Mouse (Mus musculus) hindbrain, postnatal 0 days (tissue): Measurements from ENCODE around the gene Specc1. TPM values are rescaled to one million over a fixed set of nuclear protein-coding genes. Genes with fewer than 3 reads are reported as not detected.
A peak's percentile ranks its signal among the peaks of the same experiment; 100 is the strongest.

Experiments used
- ATAC-seq: fragments of 200-750 bp; cut with Nextera tagmentation; 2 replicates; pipeline ENCODE4 v1.8.0; 2017; ENCODE audit warnings: mild to moderate bottlenecking, moderate TSS enrichment, moderate library complexity
- DNase-seq: peaks from one replicate; pipeline ENCODE4 v3.0.0-alpha.2; 2015; ENCODE audit warnings: low spot score
- H3K27ac ChIP-seq: fragments of 300-500 bp; sonication (generic); 2 replicates; pipeline ENCODE4 v1.5.1; 2014; ENCODE audit warnings: mild to moderate bottlenecking
- H3K27me3 ChIP-seq: fragments of 300-500 bp; sonication (generic); 2 replicates; pipeline ENCODE4 v1.6.1; 2014; ENCODE audit warnings: low read length, mixed read lengths; ENCODE audit not compliant: insufficient read depth
- H3K36me3 ChIP-seq: fragments of 300-500 bp; sonication (generic); 2 replicates; pipeline ENCODE4 v1.6.1; 2014; ENCODE audit warnings: low read length, mixed read lengths; ENCODE audit not compliant: insufficient read depth
- H3K4me1 ChIP-seq: fragments of 300-500 bp; sonication (generic); 2 replicates; pipeline ENCODE4 v1.6.1; 2014; ENCODE audit warnings: antibody characterized with exemption, low read length, mixed read lengths; ENCODE audit not compliant: insufficient read depth
- H3K4me2 ChIP-seq: fragments of 300-500 bp; sonication (generic); 2 replicates; pipeline ENCODE4 v1.6.1; 2014; ENCODE audit warnings: low read depth, mild to moderate bottlenecking, low read length, moderate library complexity, mixed read lengths
- H3K4me3 ChIP-seq: fragments of 300-500 bp; sonication (generic); 2 replicates; pipeline ENCODE4 v1.5.1; 2014; ENCODE audit warnings: low read length
- H3K9ac ChIP-seq: fragments of 300-500 bp; sonication (generic); replicated peaks from 2 replicates; pipeline ENCODE4 v1.6.1; 2014; ENCODE audit warnings: mild to moderate bottlenecking, low read length, moderate library complexity, mixed read lengths
- H3K9me3 ChIP-seq: fragments of 300-500 bp; sonication (generic); 2 replicates; pipeline ENCODE4 v1.6.1; 2016; ENCODE audit warnings: low read length, mixed read lengths
- CTCF ChIP-seq: IDR thresholded peaks from 2 replicates; pipeline ENCODE4 v1.5.1; 2016; ENCODE audit warnings: antibody characterized with exemption, control low read depth, low read depth
- WGBS: fragments of 180-500 bp; shearing (Covaris S2); extraction: QIAGEN DNeasy Blood & Tissue Kit; methylation state at CpG from one replicate; pipeline ENCODE4 v1.1.7; 2014; 5-methylcytosine and 5-hydroxymethylcytosine counted together
- polyA plus RNA-seq: library from polyadenylated mRNA; unstranded; fragments of >200 nt; fragmentation: Nextera tagmentation; extraction: Ambion mirVana; gene quantifications from 2 replicates; pipeline ENCODE4 v1.2.1, GENCODE M21; 2015
- total RNA-seq: library from RNA; depleted of rRNA; stranded (reverse); fragments of >200 nt; gene quantifications from 2 replicates; pipeline ENCODE4 v1.2.3, GENCODE M21; 2014

The Specc1 gene
- total and polyA plus RNA-seq, 2 experiments from 2014 or later, result 20.7 to 34.0 TPM

DNA sequence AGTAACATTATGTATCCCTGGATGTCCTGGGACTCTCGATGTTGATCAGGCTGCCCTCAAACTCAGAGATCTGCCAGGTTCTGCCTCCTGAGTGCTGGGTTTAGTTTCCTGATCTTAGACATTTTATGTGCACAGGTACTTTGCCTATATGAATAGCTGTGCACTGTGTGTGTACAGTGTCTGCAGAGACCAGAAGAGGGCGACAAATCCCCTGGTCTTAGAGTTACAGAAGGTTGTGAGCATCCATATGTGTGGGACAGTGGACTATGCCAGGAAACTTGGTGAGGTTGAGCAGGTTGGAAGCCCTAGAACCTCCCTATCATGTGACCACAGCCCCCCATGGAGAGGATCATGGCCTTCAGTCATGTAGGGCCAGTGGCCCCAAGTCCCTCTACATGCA, 24.7 kb downstream of the Specc1 start:
- 74% methylated on average over 2 of the region's 2 CpGs for WGBS
- TF ChIP-seq CTCF, result peak; percentile 21; the same call in 1 of the 2 replicates
- Histone ChIP-seq H3K4me2 (no peak overlapping the region), H3K9me3 (no peaks in the 10 kb centered on the region), H3K36me3 (no peaks in the 10 kb centered on the region), H3K4me3 (no peak overlapping the region), H3K4me1 (no peaks in the 10 kb centered on the region), H3K27me3 (no peaks in the 10 kb centered on the region), H3K27ac (no peak overlapping the region), H3K9ac (no peak overlapping the region)
- ATAC-seq (no peak), DNase-seq (no peak)

DNA sequence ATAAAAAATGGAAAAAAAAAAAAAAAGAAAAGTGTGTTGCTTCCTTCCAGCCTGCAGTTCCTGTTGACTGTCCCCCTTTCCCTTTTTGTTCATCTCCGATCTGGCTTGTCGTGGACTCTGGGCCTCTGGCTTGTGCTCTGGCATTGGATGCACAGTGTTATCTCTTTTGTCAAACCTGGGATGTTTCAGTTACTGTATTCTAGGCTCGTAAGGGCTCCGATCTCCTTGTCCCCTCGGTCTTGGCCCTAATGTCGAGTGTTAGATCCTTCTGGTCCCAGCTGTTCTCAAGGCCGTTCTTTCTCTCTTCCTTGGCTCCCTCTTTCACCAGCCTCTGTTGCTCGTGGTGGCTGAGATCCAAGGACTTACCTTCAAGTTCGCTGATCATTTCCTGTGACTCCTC, 26.3 kb downstream of the Specc1 start:
- 84% methylated on average over 9 of the region's 9 CpGs for WGBS
- no peak for TF ChIP-seq CTCF
- no peaks in the 10 kb centered on the region for H3K4me1 ChIP-seq
- no peak for DNase-seq
- H3K4me2 ChIP-seq, result no peak overlapping the region
- H3K36me3 ChIP-seq, result no peaks in the 10 kb centered on the region
- no peaks in the 10 kb centered on the region for H3K9me3 ChIP-seq
- no peak overlapping the region for H3K4me3 ChIP-seq
- H3K9ac ChIP-seq, result no peak overlapping the region
- no peaks in the 10 kb centered on the region for H3K27me3 ChIP-seq
- no peak overlapping the region for H3K27ac ChIP-seq
- no peak for ATAC-seq

DNA sequence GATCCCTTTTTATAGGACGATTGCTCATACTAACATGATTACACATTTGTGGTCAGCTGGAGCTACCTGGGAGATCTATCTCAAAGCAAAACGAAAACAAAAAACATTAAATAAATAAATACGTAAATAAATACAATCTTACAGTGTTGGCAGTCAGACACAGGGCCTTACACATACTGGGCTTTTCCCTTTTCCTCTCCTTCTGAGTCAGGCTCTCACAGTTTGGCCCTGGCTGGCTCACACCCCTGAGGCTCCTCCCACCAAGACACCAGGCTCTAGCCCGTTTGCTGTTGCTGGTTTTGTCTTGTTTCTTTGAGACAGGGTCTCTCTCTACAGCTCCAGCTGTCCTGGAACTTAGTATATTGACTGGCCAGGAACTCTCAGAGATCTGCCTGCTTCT, 30.4 kb downstream of the Specc1 start:
- 84% methylated on average over 4 of the region's 4 CpGs for WGBS
- DNase-seq, result no peak
- H3K27ac ChIP-seq, result no peak overlapping the region
- H3K4me3 ChIP-seq, result no peak overlapping the region
- no peak for ATAC-seq
- H3K4me2 ChIP-seq, result no peak overlapping the region
- no peaks in the 10 kb centered on the region for H3K4me1 ChIP-seq
- H3K9ac ChIP-seq, result no peak overlapping the region
- H3K36me3 ChIP-seq, result no peaks in the 10 kb centered on the region
- TF ChIP-seq CTCF, result no peak
- H3K27me3 ChIP-seq, result no peaks in the 10 kb centered on the region
- no peaks in the 10 kb centered on the region for H3K9me3 ChIP-seq

DNA sequence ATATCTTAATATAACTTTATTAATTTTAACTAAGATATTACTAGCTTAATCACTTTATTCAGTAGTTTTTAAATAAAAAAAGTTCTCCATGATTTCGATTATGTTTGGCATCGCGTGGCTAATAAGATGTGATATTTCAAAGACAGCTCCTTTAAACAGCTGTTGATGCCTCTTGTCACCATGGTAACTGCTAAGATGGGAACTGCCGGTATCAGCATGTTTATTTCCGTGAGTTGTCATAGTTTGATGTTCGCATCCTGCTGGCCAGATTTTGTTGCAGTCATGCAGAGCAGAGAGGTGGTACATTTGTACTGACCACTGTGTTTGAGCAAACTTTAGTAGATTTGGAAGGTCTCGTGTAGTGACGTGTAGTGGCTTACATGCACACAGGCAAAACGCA, 33.1 kb downstream of the Specc1 start:
- 51% methylated on average over 9 of the region's 9 CpGs for WGBS

DNA sequence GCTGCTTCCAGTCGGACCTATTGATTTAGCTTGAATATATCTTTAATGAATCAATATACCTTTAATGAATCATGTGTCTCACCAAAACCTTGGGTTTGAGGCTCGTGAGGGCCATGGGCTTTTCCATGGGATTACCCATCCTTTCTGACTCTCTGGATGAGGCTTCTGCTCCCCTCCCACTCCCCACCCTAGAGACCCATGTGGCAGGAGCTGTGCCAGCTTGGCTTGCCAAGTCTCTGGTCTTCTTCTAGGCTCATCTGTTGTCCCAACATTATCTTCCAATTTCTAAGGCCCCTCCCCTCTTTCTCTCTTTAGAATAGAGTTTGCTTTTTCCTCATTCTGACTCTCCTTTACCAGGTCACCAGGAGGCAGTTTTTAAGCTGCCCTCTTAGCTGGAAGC, 35.0 kb downstream of the Specc1 start:
- H3K4me2 ChIP-seq, result no peak overlapping the region
- no peaks in the 10 kb centered on the region for H3K27me3 ChIP-seq
- 82% methylated on average over 2 of the region's 2 CpGs for WGBS
- no peak for DNase-seq
- no peak overlapping the region for H3K4me3 ChIP-seq
- no peak overlapping the region for H3K27ac ChIP-seq
- no peaks in the 10 kb centered on the region for H3K36me3 ChIP-seq
- H3K9ac ChIP-seq, result no peak overlapping the region
- no peak for TF ChIP-seq CTCF
- H3K9me3 ChIP-seq, result no peaks in the 10 kb centered on the region
- no peaks in the 10 kb centered on the region for H3K4me1 ChIP-seq
- ATAC-seq, result no peak

More for the DNA sequence above, 33.1 kb downstream of the Specc1 start:
- no peak for TF ChIP-seq CTCF
- Histone ChIP-seq H3K36me3 (no peaks in the 10 kb centered on the region), H3K27me3 (no peaks in the 10 kb centered on the region), H3K9me3 (no peaks in the 10 kb centered on the region), H3K27ac (no peak overlapping the region), H3K4me3 (no peak overlapping the region), H3K9ac (no peak overlapping the region), H3K4me2 (no peak overlapping the region), H3K4me1 (no peaks in the 10 kb centered on the region)
- ATAC-seq (no peak), DNase-seq (peak; percentile 30)

DNA sequence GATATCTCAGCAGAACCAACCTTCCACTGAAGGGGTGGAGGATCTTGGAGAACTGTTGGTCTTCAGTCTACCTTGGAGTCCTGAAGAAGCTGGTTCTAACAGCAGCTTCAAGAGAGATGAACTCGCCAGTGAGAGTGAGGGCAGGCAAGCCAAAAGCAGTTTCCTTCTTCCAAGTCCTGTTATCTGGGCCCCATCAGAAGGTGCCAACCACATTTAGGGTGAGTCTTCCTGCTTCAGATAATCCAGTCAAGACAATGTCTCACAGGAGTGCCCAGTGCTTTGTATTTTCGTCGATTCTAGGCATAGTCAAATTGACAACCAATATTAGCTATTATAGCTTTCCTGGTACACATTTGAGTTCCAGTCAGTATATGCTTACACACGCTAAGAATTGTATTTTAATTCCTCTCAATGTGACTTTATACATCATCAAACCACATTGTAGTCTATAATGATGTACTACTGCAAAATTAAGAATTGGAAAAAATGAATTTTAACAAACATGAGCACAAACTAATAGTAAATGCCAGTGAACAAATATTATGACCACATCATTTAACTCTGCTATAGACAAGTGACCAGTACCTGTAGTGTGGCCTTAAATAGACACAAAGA, 36.2 kb downstream of the Specc1 start:
- DNase-seq (no peak), ATAC-seq (no peak)
- Histone ChIP-seq H3K36me3 (no peaks in the 10 kb centered on the region), H3K9ac (no peak overlapping the region), H3K9me3 (no peaks in the 10 kb centered on the region), H3K4me1 (no peaks in the 10 kb centered on the region), H3K27ac (no peak overlapping the region), H3K4me2 (no peak overlapping the region), H3K4me3 (no peak overlapping the region), H3K27me3 (no peaks in the 10 kb centered on the region)
- 90% methylated on average over 4 of the region's 4 CpGs for WGBS
- no peak for TF ChIP-seq CTCF

DNA sequence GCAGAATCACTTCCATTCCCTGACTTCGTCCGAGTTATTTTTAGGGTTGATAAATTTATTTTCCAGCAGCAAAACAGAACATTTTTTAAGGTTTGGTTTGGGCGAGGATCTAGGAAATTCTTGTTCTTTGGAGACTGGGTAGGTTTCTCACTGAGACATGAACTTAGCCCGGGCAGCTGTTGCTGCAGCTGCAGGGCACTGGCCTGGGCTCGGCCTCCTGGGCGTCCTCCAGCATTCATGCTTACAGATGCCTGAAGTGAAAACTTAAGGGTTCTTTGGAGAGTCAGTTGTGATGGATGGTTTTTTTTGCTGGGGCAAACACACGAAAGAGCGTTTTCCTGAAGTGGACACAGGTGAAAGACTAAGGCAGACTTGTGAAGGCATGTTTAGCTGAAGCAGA, 42.9 kb downstream of the Specc1 start:
- H3K27me3 ChIP-seq, result no peaks in the 10 kb centered on the region
- H3K36me3 ChIP-seq, result no peaks in the 10 kb centered on the region
- H3K4me2 ChIP-seq, result no peak overlapping the region
- H3K4me3 ChIP-seq, result no peak overlapping the region
- no peak overlapping the region for H3K9ac ChIP-seq
- no peak for TF ChIP-seq CTCF
- 89% methylated on average over 8 of the region's 8 CpGs for WGBS
- DNase-seq (no peak), ATAC-seq (no peak)
- H3K9me3 ChIP-seq, result no peaks in the 10 kb centered on the region
- H3K4me1 ChIP-seq, result no peaks in the 10 kb centered on the region
- H3K27ac ChIP-seq, result no peak overlapping the region
